Mouse (Mus musculus) thymus, adult 2 months (tissue): Measurements from ENCODE around the gene Slc8a3.

Source experiments
- CTCF ChIP-seq: fragments of 200-500 bp; IDR thresholded peaks from 2 replicates; pipeline ENCODE4 v1.5.1; 2012; ENCODE audit warnings: mild to moderate bottlenecking, control low read depth, low read length, moderate library complexity, borderline replicate concordance; ENCODE audit not compliant: control insufficient read depth, poor library complexity, insufficient read depth; ENCODE audit errors: extremely low read depth
- POLR2A ChIP-seq: fragments of 200-500 bp; IDR thresholded peaks from 2 replicates; pipeline ENCODE4 v1.6.1; 2012; ENCODE audit warnings: mild to moderate bottlenecking, low read length, control low read depth, moderate library complexity; ENCODE audit not compliant: control insufficient read depth, poor library complexity, insufficient read depth; ENCODE audit errors: extremely low read depth

DNA sequence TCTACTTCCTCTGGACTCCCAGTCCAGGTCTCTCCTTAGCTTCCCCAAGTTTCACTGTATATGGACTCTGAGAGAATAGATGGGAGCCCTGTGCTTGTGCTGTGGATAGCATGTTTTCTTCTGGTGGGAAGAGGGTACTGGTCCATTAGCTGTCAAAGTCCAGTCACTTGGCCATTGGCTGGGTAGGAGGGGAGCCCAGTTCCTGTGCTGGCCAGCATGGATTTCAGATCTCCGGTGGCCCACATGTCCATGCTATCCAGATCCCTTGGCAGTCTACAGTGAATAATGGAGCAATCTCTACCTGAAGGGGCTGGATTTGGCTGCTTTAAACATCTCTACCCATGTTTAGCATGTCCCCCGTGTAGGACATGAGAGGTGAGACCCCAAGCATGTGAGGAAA, 148.0 kb downstream of the Slc8a3 start:
- TF ChIP-seq CTCF (no peak), POLR2A (no peak)
